Comparison of ENCODE assay signal across 8 mouse cellular contexts in the genomic region with DNA sequence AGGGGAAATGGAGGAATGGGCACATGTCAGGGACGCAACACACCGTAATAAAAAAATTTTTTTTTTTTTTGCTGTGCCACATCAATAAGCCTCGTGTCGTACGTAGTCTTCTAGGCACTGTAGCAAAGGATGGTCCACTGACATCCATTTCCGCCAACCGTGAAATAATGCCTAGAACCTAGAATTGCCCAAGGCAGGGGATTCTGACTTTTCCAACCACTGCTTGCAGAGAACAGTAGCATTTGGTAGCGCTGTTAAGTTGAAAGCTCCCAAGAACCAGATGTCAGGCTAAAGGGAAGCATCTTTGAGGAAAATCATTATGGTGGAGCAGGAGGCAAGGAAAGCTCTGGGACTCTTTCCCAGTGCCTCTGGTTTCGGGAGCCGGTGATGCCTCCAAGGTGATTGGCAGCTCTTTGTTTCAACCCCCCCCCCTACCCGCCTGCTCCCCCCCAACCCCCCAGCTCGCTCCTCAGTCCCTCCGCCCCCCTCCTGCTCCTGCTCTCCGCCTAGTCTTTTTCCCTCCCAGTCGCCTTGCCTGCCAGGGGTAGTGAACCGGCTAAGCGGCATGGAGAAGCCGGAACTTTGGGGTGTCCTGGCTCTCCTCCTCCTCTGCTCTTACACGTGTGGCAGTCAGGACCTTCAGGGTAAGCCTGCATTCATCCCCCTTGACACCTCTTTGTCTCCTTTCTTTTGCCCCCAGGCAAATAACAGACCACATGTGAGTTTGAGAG. TPM values are rescaled to one million over a fixed set of nuclear protein-coding genes. Genes with fewer than 3 reads are reported as not detected.
DNase-seq lines count a peak whose midpoint lies in the region; ATAC-seq lines count a peak whose summit lies in the region.

A gene (plus strand): TSS at position 500 of the 731 bp plus-strand sequence.

- H3K36me3 ChIP-seq in embryonic facial prominence, embryonic 15.5 days: peaks cover 12% of the 10 kb centered on the region
- H3K36me3 ChIP-seq in hindbrain, embryonic 13.5 days: peaks cover 18% of the 10 kb centered on the region

- peak within 1 kb of the TSS; percentile 95 for H3K27ac ChIP-seq in embryonic facial prominence, embryonic 15.5 days (replicated peaks)
- peak within 1 kb of the TSS; percentile 99 for H3K27ac ChIP-seq in hindbrain, embryonic 13.5 days

- 1% methylated on average over 19 of the region's 19 CpGs for WGBS in embryonic facial prominence, embryonic 15.5 days
- 0% methylated on average over 19 of the region's 19 CpGs for WGBS in hindbrain, embryonic 13.5 days

- peak within 1 kb of the TSS; percentile 81 for H3K4me2 ChIP-seq in embryonic facial prominence, embryonic 15.5 days (replicated peaks)
- H3K4me2 ChIP-seq in hindbrain, embryonic 13.5 days: peak within 1 kb of the TSS; percentile 69

- ATAC-seq in embryonic facial prominence, embryonic 15.5 days (ENCODE audit: insufficient number of reproducible peaks, low FRiP score, low TSS enrichment, low read depth): no peak
- no peak for ATAC-seq in hindbrain, embryonic 13.5 days (ENCODE audit: low FRiP score)

- no peak for DNase-seq in adrenal gland, postnatal 4 days (ENCODE audit: low spot score in 2 of 2)
- no peak for DNase-seq in adrenal gland, adult 18-20 months (ENCODE audit: low spot score in 2 of 2)
- peak; percentile 76 for DNase-seq in CD4-positive helper T cell, adult 2 months (ENCODE audit: low read depth, low spot score)
- peak; percentile 37 for DNase-seq in liver
- peak; percentile 68 for DNase-seq in retina, postnatal 1 day
- no peak for DNase-seq in urinary bladder, postnatal 25 days (ENCODE audit: low spot score)

- H3K9me3 ChIP-seq in embryonic facial prominence, embryonic 15.5 days (replicated peaks): no peaks in the 10 kb centered on the region
- H3K9me3 ChIP-seq in hindbrain, embryonic 13.5 days: no peaks in the 10 kb centered on the region

- peak within 1 kb of the TSS; percentile 59 for H3K9ac ChIP-seq in embryonic facial prominence, embryonic 15.5 days
- peak within 1 kb of the TSS; percentile 88 for H3K9ac ChIP-seq in hindbrain, embryonic 13.5 days

- H3K4me3 ChIP-seq in embryonic facial prominence, embryonic 15.5 days (replicated peaks): peak within 1 kb of the TSS; percentile 86
- peak within 1 kb of the TSS; percentile 64 for H3K4me3 ChIP-seq in hindbrain, embryonic 13.5 days

- H3K27me3 ChIP-seq in embryonic facial prominence, embryonic 15.5 days: no peaks in the 10 kb centered on the region
- no peaks in the 10 kb centered on the region for H3K27me3 ChIP-seq in hindbrain, embryonic 13.5 days

- peaks cover 44% of the 10 kb centered on the region for H3K4me1 ChIP-seq in embryonic facial prominence, embryonic 15.5 days
- peaks cover 54% of the 10 kb centered on the region for H3K4me1 ChIP-seq in hindbrain, embryonic 13.5 days (replicated peaks)

RNA-seq across cellular contexts. Expression of the gene that starts here (rescaled TPM):
- total RNA-seq in adrenal gland, postnatal 4 days (2021): 10 to 100 TPM; 31.1 to 36.7 TPM
- total RNA-seq in adrenal gland, adult 18-20 months (2021): 10 to 100 TPM in 1 of 2 experiments, 1 to 10 TPM in 1; 7.9 to 14.5 TPM
- polyA plus RNA-seq in embryonic facial prominence, embryonic 15.5 days (2015; fragmentation: Nextera tagmentation; extraction: Ambion mirVana): 47.1 and 59.7 TPM in 2 replicates
- polyA plus RNA-seq in hindbrain, embryonic 13.5 days (2015; fragmentation: Nextera tagmentation; extraction: Ambion mirVana): 53.5 and 60.7 TPM in 2 replicates

Comparison
In these comparisons a context has a peak if more than half of its experiments do, and no peak if none do; other contexts are left out.
1. DNase-seq: peak in CD4-positive helper T cell, adult 2 months (single experiment), liver (single experiment) and retina, postnatal 1 day (single experiment); none in adrenal gland, postnatal 4 days (0 of 2), adrenal gland, adult 18-20 months (0 of 2) and urinary bladder, postnatal 25 days (single experiment).